Mouse (Mus musculus) C2C12 (cell line): ENCODE data around the gene Tmem86a.

Experiments
- CEBPB ChIP-seq: IDR thresholded peaks from one replicate; pipeline ENCODE4 v1.6.1; 2011; ENCODE audit warnings: low read depth, mild to moderate bottlenecking, control low read depth, moderate library complexity
- CTCF ChIP-seq: IDR thresholded peaks from one replicate; pipeline ENCODE4 v1.5.1; 2011; ENCODE audit not compliant: control insufficient read depth, insufficient read depth, insufficient read length
- FOSL1 ChIP-seq: IDR thresholded peaks from one replicate; pipeline ENCODE4 v1.8.0; 2011; ENCODE audit warnings: mild to moderate bottlenecking, low read length; ENCODE audit not compliant: poor library complexity, insufficient read depth, severe bottlenecking
- MAX ChIP-seq: IDR thresholded peaks from one replicate; pipeline ENCODE4 v1.6.1; 2011; ENCODE audit warnings: mild to moderate bottlenecking, control low read depth
- MYOD1 ChIP-seq: IDR thresholded peaks from one replicate; pipeline ENCODE4 v1.6.1; 2011; ENCODE audit warnings: low read depth; ENCODE audit not compliant: control insufficient read depth, insufficient read length
- MYOG ChIP-seq: IDR thresholded peaks from one replicate; pipeline ENCODE4 v1.6.1; 2011; ENCODE audit not compliant: control insufficient read depth, insufficient read length; ENCODE audit errors: extremely low read depth
- USF1 ChIP-seq: IDR thresholded peaks from one replicate; pipeline ENCODE4 v1.6.1; 2011; ENCODE audit warnings: low read depth, mild to moderate bottlenecking, control low read depth, moderate library complexity

DNA sequence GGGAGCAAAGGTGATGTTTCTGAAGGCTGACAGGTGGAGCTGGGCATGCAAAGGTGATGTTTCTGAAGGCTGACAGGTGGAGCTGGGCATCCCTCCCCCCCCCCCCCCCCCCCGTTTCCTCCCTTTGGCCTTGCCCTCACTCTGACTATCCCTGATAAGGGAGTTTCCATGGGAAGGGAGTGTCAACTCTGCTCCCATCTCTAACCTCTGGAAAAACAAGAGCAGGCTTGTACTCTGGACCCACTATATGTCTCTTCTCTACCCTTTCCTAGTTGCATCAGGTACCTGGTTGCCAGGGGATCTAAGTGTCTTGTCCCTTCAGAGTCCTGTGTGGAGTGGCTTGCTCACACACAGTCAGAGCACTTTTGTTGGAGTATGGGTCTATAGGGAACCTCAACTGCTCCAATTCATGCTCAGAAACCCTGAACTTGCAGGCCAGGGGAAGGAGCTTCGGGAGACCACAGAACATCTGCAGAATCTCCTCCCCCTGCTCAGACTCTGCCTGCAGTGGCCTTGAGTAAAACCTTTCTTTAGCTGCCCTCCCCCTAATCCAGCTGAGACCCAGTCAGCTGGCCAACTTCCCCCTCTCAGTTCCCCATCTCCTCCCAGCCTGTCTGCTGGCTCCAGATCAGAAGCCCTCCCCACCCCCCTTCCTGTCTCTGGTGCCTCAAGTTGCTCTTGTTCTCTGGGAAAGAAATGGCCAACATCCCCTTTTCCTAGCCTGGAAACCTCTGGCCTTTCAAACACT, 1.2 kb downstream of the Tmem86a start:
- TF ChIP-seq CTCF (no peak), USF1 (no peak), MYOD1 (no peak), MYOG (no peak), CEBPB (no peak), MAX (no peak), FOSL1 (no peak)
